Mouse (Mus musculus) forebrain, embryonic 16.5 days (tissue): ENCODE measurements around the gene Ankef1. TPM values are rescaled to one million over a fixed set of nuclear protein-coding genes. Genes with fewer than 3 reads are reported as not detected.

Source experiments
- ATAC-seq: fragments of 200-750 bp; cut with Nextera tagmentation; 2 replicates; pipeline ENCODE4 v1.8.0; 2017; ENCODE audit warnings: mild to moderate bottlenecking, moderate library complexity
- H3K27ac ChIP-seq: fragments of 300-500 bp; sonication (generic); 2 replicates; pipeline ENCODE4 v1.5.1; 2014; ENCODE audit warnings: low read length, control low read depth
- H3K27me3 ChIP-seq: fragments of 300-500 bp; sonication (generic); replicated peaks from 2 replicates; pipeline ENCODE4 v1.6.1; 2014; ENCODE audit warnings: low read length; ENCODE audit not compliant: control insufficient read depth, insufficient read depth
- H3K36me3 ChIP-seq: fragments of 300-500 bp; sonication (generic); 2 replicates; pipeline ENCODE4 v1.6.1; 2014; ENCODE audit not compliant: control insufficient read depth, insufficient read depth
- H3K4me1 ChIP-seq: fragments of 300-500 bp; sonication (generic); replicated peaks from 2 replicates; pipeline ENCODE4 v1.6.1; 2014; ENCODE audit warnings: low read length; ENCODE audit not compliant: control insufficient read depth, insufficient read depth
- H3K4me2 ChIP-seq: fragments of 300-500 bp; sonication (generic); 2 replicates; pipeline ENCODE4 v1.6.1; 2014; ENCODE audit warnings: mild to moderate bottlenecking, low read length, control low read depth
- H3K4me3 ChIP-seq: fragments of 300-500 bp; sonication (generic); replicated peaks from 2 replicates; pipeline ENCODE4 v1.5.1; 2014; ENCODE audit warnings: mild to moderate bottlenecking, low read length, control low read depth
- H3K9ac ChIP-seq: fragments of 300-500 bp; sonication (generic); replicated peaks from 2 replicates; pipeline ENCODE4 v1.6.1; 2014; ENCODE audit warnings: low read depth, low read length, control low read depth
- H3K9me3 ChIP-seq: fragments of 300-500 bp; sonication (generic); 2 replicates; pipeline ENCODE4 v1.6.1; 2016; ENCODE audit warnings: low read length; ENCODE audit not compliant: control insufficient read depth
- WGBS: fragments of 180-500 bp; shearing (Covaris S2); extraction: QIAGEN DNeasy Blood & Tissue Kit; methylation state at CpG from one replicate; pipeline ENCODE4 v1.1.7; 2014; 5-methylcytosine and 5-hydroxymethylcytosine counted together
- polyA plus RNA-seq: library from polyadenylated mRNA; unstranded; fragments of >200 nt; fragmentation: Nextera tagmentation; extraction: Ambion mirVana; gene quantifications from 2 replicates; pipeline ENCODE4 v1.2.1, GENCODE M21; 2015

Ankef1 gene
- polyA plus RNA-seq, result 0.80 and 0.86 TPM in 2 replicates

GRCm38 (mm10) chr2:136501651-136502050 is at the start of gene Ankef1:
TSS of gene Ankef1 (plus strand) at chr2:136501910.
- H3K4me2 ChIP-seq, result no peak within 1 kb of the TSS
- no peak within 1 kb of the TSS for H3K27ac ChIP-seq
- no peak for ATAC-seq
- no peak within 1 kb of the TSS for H3K4me3 ChIP-seq
- no peak within 1 kb of the TSS for H3K9ac ChIP-seq
- peaks cover 4% of the 10 kb centered on the region for H3K4me1 ChIP-seq
- WGBS, result 98% methylated on average over 1 of the region's 1 CpGs
- H3K36me3 ChIP-seq, result no peaks in the 10 kb centered on the region
- H3K27me3 ChIP-seq, result no peaks in the 10 kb centered on the region
- H3K9me3 ChIP-seq, result no peaks in the 10 kb centered on the region

- H3K36me3 ChIP-seq, result no peaks in the 10 kb centered on the region
- no peak overlapping the region for H3K9ac ChIP-seq
- no peak overlapping the region for H3K4me2 ChIP-seq
- H3K4me1 ChIP-seq, result no peaks in the 10 kb centered on the region
- ATAC-seq, result no peak
- H3K4me3 ChIP-seq, result no peak overlapping the region
- H3K27ac ChIP-seq, result no peak overlapping the region
- no peaks in the 10 kb centered on the region for H3K9me3 ChIP-seq
- WGBS, result 72% methylated on average over 2 of the region's 2 CpGs
- H3K27me3 ChIP-seq, result no peaks in the 10 kb centered on the region
Measured at GRCm38 (mm10) chr2:136456468-136456867, 45.2 kb upstream of the Ankef1 start.

- Histone ChIP-seq H3K27ac (no peak overlapping the region), H3K4me1 (no peaks in the 10 kb centered on the region), H3K27me3 (no peaks in the 10 kb centered on the region), H3K36me3 (no peaks in the 10 kb centered on the region), H3K4me3 (no peak overlapping the region), H3K4me2 (no peak overlapping the region), H3K9ac (no peak overlapping the region), H3K9me3 (no peaks in the 10 kb centered on the region)
- 87% methylated on average over 3 of the region's 3 CpGs for WGBS
- ATAC-seq, result no peak
Measured at GRCm38 (mm10) chr2:136456875-136457274, 44.8 kb upstream of the Ankef1 start.

- no peaks in the 10 kb centered on the region for H3K36me3 ChIP-seq
Measured at GRCm38 (mm10) chr2:136477656-136478055, 24.1 kb upstream of the Ankef1 start.

GRCm38 (mm10) chr2:136482269-136482668 is 19.4 kb upstream of the Ankef1 start:
- WGBS, result 83% methylated on average over 5 of the region's 5 CpGs
- no peak overlapping the region for H3K9ac ChIP-seq
- no peak for ATAC-seq
- no peak overlapping the region for H3K4me3 ChIP-seq
- no peaks in the 10 kb centered on the region; the same call in 1 of the 2 replicates for H3K4me1 ChIP-seq
- H3K9me3 ChIP-seq, result no peaks in the 10 kb centered on the region
- no peaks in the 10 kb centered on the region for H3K27me3 ChIP-seq
- no peaks in the 10 kb centered on the region for H3K36me3 ChIP-seq
- H3K27ac ChIP-seq, result no peak overlapping the region
- no peak overlapping the region for H3K4me2 ChIP-seq

More at GRCm38 (mm10) chr2:136477656-136478055, 24.1 kb upstream of the Ankef1 start:
- H3K4me2 ChIP-seq, result no peak overlapping the region
- H3K27me3 ChIP-seq, result no peaks in the 10 kb centered on the region
- no peak overlapping the region for H3K27ac ChIP-seq
- WGBS, result 83% methylated on average over 3 of the region's 3 CpGs
- no peaks in the 10 kb centered on the region for H3K9me3 ChIP-seq
- no peak for ATAC-seq
- H3K4me1 ChIP-seq, result no peaks in the 10 kb centered on the region
- no peak overlapping the region for H3K4me3 ChIP-seq
- no peak overlapping the region for H3K9ac ChIP-seq

- H3K4me3 ChIP-seq, result no peak overlapping the region
- no peak for ATAC-seq
- WGBS, result 85% methylated on average over 3 of the region's 3 CpGs
- no peaks in the 10 kb centered on the region for H3K9me3 ChIP-seq
- no peaks in the 10 kb centered on the region for H3K36me3 ChIP-seq
- H3K9ac ChIP-seq, result no peak overlapping the region
- no peak overlapping the region for H3K4me2 ChIP-seq
- no peaks in the 10 kb centered on the region for H3K27me3 ChIP-seq
- no peaks in the 10 kb centered on the region; the same call in 1 of the 2 replicates for H3K4me1 ChIP-seq
- H3K27ac ChIP-seq, result no peak overlapping the region
Measured at GRCm38 (mm10) chr2:136483058-136483457, 18.7 kb upstream of the Ankef1 start.

DNA sequence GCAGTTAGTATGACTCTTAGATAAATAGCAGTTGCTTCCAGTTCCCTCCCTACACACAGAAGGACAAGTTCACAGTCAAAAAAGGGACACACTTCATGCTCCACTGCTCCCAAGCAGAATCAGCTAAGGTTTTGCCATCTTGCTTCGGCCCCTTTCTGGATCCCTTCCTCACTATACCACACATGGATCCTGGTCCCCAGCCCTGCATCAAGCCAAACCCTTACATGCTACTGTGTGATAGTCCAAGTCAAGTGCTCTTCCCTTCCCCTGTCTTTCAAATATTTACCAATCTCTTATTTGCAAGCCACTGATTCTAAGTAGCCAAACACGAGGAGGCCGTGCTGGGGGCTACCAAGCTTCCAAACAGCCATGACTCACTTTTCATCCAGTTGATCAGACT is 16.8 kb upstream of the Ankef1 start:
- no peak overlapping the region for H3K9ac ChIP-seq
- no peak overlapping the region for H3K27ac ChIP-seq
- no peak for ATAC-seq
- no peaks in the 10 kb centered on the region for H3K36me3 ChIP-seq
- WGBS, result 78% methylated on average over 3 of the region's 3 CpGs
- H3K9me3 ChIP-seq, result no peaks in the 10 kb centered on the region
- no peaks in the 10 kb centered on the region for H3K27me3 ChIP-seq
- no peak overlapping the region for H3K4me3 ChIP-seq
- H3K4me2 ChIP-seq, result no peak overlapping the region
- H3K4me1 ChIP-seq, result no peaks in the 10 kb centered on the region; the same call in 1 of the 2 replicates

DNA sequence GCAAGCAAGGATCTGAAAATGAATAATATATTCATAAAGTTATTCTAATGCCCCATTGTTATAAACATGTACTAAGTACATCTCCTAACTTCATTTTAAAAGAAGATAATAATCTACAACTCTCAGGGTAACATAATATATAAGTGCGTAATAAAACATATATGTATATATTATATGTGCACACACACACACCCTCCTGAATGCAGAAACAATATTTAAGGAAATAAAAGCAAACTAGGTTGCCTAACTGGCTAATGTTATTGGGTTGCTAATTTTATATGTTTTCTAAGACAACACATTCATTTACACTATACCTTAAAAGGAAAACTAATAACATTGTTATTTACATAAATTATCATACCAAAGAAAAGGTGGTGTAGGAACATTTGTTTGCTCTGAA is 16.3 kb upstream of the Ankef1 start:
- no peak overlapping the region for H3K4me2 ChIP-seq
- WGBS, result 100% methylated on average over 1 of the region's 1 CpGs
- H3K9me3 ChIP-seq, result no peaks in the 10 kb centered on the region
- no peaks in the 10 kb centered on the region; the same call in 1 of the 2 replicates for H3K4me1 ChIP-seq
- H3K36me3 ChIP-seq, result no peaks in the 10 kb centered on the region
- no peak overlapping the region for H3K9ac ChIP-seq
- ATAC-seq, result peak; percentile 33
- no peak overlapping the region for H3K27ac ChIP-seq
- no peaks in the 10 kb centered on the region for H3K27me3 ChIP-seq
- no peak overlapping the region for H3K4me3 ChIP-seq

GRCm38 (mm10) chr2:136485815-136486619 is 15.7 kb upstream of the Ankef1 start:
- Histone ChIP-seq H3K27ac (no peak overlapping the region), H3K36me3 (no peaks in the 10 kb centered on the region), H3K4me1 (no peaks in the 10 kb centered on the region; the same call in 1 of the 2 replicates), H3K9ac (no peak overlapping the region), H3K4me2 (no peak overlapping the region), H3K27me3 (no peaks in the 10 kb centered on the region), H3K9me3 (no peaks in the 10 kb centered on the region), H3K4me3 (no peak overlapping the region)
- ATAC-seq, result peak; percentile 94
- WGBS, result 14% methylated on average over 6 of the region's 6 CpGs
